Mouse (Mus musculus): ENCODE data around the gene Zfhx3.

The Zfhx3 gene

DNA sequence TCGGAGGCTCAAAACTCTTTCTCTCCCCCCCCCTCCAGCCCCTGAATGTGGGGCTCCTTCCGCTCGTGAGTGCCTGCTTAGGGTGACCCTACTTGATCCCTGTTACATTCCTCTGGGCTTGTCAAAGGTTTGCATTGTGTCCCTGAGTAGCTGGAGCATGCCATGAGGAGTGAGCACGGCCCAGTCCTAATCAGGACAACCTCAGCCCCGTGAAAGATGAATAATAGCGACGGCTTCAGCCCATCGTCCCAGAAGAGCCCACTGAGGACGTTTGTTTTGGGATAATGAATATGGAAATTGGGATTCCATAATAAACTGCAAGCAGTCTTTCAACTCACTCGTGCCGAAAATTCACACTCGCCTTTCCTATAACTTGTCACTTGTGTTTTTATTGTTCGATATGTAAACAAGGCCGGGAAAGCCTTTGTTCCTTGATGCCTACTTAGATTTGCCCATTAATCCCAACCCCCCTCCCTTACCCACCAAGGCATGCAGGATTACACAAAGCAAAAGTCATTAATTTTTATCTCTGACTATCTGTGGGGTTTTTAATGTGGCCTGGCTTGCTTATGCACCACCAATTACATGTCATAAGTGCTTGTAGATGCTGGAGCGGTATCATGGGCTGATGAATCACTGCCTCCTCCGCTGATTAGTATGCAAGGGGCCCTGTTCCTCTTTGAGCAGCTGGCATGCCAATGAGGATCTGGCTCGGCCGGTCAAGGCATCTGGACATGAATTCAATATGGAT is 512.3 kb downstream of the Zfhx3 start:
- peak; percentile 51 for DNase-seq (ENCODE audit: low spot score)

DNA sequence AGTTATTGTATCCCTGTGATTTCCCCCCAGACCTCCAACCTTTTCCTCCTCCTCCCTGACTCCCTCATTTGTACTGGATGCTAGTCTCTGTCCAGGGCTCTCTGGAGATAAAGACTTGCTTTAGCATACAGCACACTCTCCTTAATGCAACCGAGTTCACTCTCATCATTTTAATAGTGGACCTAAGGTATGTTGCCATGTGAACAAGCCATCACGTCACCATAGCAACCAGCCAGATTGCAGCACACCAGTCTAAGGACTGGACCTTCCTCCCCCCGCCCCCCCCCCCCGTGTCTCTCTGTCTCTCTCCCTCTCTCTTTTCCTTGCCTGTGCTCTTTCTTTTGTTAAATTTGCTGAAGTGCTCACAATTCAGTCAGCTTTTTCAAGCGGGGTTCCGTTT is 524.2 kb downstream of the Zfhx3 start:
- DNase-seq (ENCODE audit: low spot score): no peak

DNA sequence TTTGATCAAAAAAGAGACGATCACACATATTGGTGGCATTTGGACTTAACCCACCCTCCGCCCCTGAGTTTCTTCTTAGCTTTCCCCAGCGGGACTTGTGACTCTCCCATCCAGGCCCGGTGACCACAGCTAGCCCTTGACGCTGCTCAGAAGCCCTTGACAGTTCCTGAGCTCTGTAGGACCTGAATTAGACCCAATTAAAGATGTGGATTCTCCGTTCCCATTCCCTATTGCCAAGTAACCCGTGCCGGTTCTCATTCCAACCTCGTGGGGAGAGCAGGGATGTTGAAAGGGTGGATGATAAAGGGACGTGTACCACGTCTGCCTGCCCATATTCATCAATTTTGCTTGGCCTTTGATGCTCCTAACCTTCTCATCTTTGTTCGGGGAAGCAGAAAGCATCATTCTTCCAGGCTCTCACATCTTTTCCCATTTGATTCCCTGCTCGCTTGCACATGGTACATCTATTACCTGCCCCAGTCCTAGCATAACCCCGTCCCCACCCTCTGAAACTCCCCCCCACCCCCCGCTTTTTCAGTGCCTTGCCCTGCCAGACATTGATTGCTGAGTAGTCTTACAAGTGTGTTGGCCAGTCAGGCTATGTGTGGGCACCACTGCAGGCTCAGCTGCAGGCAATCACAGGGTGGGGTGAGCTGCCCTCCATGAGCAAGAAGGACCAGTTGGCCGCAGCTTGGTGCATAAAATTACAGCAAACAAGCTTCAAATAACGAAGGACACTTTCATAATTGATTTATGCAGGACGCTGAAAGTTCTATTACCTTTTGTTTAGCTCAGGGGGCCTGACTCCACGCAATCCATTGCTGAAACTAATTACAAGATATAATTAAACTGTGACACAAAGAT is 525.0 kb downstream of the Zfhx3 start:
- DNase-seq (ENCODE audit: low spot score): no peak

DNA sequence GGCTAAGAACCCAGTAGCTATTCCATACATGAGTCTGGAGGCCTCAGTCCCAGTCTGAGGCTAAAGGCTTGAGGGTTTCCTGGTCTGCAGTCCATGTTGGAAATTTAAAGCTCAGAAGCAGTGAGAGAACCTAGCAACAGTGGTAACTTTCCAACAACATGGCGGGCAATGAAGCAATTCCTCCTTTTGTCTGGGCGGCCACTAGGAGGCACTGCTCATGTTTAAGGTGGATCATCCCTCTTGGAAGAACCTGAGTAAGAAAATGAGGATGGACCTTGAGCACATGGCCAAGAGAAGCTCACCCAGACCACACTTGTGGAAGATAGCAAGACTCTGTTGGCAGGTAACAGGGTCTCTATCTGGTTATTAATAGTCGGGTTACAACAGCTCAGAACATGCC is 527.8 kb downstream of the Zfhx3 start:
- DNase-seq (ENCODE audit: low spot score): no peak

DNA sequence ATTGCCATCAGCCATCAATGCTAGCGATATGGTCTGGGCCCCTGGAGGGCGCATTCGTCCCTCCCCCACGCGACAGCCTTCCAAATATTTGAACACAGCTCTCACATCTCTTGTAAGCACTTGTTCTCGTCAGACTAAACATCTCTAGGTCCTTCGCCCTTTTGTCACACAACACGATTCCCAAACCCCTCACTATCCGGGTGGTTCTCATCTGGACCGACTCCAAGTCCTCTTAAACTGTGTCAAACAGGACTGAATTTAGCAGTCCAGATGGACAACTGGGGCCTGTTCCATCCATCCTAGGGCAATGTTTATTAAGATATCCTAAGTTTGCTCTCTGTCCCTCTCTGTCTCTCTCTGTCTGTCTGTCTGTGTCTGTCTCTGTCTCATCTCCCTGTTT is 532.1 kb downstream of the Zfhx3 start:
- no peak for DNase-seq (ENCODE audit: low spot score)

DNA sequence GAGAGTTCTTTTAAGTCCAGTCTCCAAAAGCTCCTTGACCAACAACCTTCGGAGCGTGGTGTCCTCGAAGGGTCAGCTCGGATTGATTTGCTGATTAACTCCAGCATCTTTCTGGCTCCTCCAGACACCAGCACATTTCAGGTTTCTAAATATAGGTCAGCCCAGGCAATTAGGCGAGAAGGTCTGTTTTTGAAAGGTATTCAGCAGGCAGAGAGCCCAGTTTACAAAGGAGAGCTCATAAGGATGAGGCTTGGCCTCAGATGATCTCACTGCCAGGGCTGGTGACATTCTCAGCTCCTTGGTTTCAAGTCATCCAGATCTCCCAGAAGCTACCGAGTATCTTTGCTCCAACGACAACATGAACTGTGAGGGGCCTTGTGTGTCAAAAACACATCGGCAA is 535.7 kb downstream of the Zfhx3 start:
- no peak for DNase-seq (ENCODE audit: low spot score)

DNA sequence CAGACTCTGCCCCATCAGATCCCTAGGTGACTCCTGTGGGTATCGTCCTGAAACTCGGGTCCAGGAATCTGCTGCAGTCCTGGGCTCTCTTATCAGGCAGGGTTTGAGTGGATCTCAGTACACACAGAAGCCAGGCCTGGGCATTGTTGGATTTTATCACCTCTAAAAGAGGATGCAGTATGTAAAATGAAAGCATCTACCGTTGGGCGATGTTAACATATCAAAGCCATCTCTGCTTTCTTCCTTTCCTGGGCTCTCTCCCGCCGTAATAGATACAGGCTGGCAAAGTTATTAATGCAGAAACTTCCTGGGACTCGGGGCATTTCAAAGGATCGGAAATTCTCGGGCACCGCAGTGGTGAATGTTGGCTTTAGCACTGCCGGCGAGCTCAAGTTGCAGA is 537.7 kb downstream of the Zfhx3 start:
- DNase-seq (ENCODE audit: low spot score): no peak

DNA sequence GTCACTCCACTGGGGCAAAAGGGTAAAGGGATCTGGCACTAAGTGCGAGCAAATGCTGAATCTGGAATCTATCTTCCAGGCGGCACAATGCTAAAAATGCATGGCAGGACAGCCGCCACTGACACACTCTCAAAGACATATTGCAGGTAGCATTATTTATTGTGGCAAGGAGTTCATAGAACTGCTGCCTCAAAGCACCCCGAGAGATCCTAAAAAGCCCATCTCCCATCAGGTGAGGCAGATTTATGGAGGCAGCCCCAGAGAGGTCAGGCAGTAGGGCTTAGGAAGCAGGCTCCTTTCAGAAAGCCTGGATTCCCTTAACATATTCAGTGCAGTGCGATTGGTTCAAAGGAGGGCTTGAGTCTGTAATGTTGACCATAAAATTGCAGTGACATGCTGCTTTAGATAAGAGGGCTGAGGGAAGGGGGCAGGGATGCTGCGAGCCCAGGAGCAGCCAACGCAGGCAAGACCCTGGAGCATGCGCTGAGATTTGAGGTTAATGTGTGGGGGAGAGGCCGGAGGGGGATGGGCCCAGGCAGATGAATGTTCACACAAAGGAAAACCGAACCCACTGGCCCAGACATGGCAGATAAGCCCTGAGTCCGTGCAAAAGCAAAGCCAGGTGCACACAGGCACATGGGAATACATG is 538.8 kb downstream of the Zfhx3 start:
- peak; percentile 80 for DNase-seq (ENCODE audit: low spot score)

DNA sequence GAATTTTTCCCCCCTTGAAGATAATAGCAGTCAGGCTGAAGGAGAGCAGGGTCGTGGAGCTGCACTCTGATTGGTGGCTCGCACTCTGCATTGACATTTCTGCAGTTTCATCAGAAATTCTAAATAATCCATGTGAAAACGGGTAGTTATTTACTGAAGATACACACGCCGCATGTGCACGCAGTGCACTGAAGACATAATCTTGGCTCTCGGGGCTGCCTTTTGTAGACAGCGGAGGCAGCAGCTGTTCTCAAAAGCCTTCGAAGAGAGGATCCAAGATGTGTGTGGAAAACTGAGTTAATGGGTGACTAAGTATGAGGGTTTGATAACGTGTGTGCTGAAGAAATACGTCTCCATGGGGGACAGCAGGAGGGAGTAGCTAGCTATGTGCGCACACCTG is 553.7 kb downstream of the Zfhx3 start:
- DNase-seq (ENCODE audit: low spot score): no peak

DNA sequence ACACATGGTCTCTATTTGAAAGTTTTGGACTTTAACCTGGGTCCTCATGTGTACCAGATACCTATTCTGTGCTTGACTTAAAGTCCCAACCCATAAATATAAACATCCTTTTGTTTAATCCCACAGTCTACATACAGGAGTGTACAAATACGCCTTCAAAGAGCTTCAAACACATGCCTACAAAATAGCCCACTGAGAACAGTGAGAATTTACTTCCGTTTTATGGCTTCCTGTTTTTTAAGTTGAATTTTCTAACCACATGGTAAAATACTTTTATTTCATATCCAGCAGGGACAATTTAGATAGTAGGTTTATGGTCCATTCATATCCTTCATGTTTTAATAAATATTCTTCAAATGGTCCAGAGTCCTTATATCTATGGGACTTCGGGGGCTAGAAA is 564.3 kb downstream of the Zfhx3 start:
- DNase-seq (ENCODE audit: low spot score): no peak

DNA sequence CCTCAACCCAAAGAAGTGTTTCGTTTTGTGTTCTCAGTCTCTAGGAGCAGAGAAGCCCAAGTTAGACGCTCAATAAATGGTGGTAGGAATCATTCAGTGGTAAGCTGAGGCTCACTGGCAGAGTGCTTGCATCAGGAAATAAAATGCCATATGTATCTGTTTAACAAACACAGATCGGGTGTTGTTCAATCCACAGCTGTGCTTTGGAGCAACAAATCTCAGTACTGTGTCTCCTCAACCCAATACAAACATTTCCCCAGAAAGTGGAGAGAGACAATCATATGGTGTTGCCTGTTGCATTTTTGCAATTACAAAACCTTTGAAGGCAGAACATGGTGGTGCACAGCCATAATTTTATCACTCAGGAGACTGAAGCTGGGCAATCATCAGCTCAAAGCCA is 565.3 kb downstream of the Zfhx3 start:
- DNase-seq (ENCODE audit: low spot score): no peak

DNA sequence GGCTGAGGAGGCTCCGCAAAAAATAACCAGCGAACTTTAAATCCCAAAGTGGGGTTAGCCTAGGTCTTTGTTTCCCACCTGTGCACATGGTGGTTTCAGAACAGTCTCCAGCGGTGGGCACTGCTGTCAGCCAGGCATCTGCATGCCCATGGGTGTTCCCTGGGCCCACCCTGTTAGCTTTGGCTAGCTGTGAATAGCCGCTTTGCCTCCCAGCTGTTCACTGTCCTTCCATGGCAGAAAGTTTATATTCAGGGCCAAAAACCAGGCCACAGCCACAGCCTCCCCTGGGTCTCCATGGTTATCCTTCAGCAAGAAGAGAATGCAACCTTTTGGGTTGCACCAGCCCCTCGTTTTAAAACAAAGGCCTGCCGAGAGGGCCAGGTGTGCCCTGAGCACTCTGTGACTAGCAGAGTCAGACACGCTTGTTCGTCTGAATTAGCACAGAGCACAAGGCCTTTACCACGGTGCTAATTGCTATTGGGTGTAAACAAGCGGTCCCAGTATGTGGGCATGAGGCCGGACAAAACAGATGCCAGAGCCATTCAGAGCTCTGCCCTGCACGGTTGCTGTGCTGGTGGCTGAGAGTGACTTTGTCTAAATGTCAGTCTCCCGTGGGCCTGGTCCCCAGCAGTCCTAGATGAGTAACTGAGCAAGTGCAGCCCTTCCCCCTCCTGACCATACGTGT is 568.3 kb downstream of the Zfhx3 start:
- DNase-seq (ENCODE audit: low spot score): peak; percentile 53

DNA sequence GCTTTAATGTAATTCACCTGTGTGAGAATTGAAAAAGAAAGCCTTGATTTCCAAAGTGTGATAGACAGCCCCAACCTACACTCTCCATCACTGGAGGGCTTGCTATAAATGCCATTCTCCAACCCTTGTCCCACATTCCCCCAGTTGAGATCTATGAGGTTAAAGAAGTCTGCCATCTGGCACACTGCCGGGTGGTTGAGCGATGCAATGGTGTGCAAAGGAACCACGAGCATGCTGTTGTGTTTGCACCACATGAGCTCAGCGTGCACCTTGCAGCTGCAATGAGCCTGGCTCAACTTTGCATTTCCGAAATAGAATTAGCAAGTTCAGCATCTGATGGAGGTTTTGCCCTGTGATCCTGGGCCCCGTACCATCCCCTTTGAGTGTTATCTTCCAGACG is 575.7 kb downstream of the Zfhx3 start:
- no peak for DNase-seq (ENCODE audit: low spot score)

DNA sequence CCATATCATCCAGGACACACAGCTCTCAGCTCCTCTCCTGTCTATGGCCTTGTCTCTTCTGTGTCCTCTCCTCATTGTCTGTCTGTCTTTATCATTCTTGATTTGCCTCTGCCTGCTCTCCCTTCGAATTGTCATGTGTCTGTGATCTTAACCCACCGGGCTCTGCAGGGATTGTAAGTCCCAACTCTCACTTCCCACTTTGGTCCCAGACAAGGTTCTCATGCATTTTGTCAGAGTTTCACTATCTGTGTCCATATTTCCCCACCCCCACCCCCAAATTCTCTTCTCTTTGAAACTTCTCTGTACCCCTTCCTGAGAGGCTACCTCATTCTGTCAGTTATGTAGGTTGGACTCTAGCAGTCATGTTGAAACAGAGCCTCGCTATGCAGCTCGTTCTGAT is 579.6 kb downstream of the Zfhx3 start:
- DNase-seq (ENCODE audit: low spot score): no peak

DNA sequence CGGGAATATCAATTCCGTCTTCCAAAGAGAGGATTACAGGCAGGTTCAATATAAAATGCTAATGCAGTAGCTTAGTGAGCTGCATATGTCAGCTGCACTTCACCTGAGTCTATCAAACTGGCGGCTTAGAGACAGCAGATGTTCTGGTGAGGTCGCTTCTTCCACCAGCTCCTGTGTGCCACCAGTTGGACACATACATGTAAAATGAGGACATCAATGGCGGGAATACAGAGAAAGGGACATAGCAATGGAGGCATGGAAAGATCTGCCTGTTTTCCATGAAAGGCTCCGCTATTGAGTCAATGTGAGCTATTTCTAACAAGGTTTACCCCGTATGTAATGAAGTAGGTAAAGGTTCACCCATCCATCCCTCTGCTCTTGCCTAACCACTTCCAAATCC is 587.0 kb downstream of the Zfhx3 start:
- DNase-seq (ENCODE audit: low spot score): no peak

DNA sequence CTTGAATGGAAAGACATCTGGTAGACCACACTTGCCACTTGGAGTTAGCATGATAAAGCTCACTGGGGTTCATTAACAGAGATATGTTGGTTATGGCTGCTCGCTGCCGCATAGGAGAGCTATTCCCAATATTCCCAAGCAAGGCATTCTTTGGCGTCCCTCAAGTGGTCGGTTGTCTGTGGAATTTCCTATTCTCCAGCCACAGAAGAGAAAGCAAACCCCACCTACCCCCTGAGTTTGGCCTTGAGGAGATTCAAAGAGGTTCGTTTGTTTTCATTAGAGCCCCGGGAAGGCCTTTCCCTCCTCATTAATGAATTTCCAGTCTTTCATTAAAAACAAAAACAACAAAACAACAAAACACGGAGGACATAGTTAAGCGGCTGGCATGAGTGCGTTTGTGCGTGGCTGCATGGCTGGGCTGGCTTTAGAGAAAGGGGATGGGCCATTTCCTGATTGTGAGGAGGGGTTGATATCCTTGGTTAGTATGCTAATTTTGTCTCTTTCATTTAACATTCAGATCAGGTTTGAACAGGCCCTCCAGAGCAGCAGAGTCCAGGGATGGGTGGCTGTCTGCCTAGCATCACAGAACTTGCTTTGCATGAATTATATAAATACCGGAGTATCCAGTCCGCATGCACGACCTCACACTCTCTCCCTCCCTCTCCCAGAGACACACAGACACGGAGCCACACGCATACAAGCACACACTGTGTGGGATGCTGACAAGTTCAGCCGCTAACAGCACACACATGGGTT is 592.9 kb downstream of the Zfhx3 start:
- no peak for DNase-seq (ENCODE audit: low spot score)

DNA sequence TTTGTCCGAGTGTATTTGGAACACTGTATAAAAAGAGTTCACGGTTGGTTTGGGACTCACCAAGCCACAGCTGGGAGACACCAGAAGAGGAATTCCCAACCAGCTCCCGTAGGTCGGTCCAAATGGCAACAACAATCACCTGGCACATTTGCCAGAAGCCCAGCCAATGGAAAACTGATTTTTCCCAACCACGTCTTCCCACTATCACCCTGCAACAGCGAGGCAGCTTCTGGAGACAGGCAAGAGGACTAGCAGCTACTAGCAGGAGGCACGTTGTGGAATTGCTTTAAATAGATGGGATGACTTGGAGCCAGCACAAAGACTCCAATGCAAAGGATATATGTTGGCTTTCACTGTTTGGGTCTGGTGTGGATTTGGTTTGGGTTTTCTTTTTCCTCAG is 593.7 kb downstream of the Zfhx3 start:
- no peak for DNase-seq (ENCODE audit: low spot score)

DNA sequence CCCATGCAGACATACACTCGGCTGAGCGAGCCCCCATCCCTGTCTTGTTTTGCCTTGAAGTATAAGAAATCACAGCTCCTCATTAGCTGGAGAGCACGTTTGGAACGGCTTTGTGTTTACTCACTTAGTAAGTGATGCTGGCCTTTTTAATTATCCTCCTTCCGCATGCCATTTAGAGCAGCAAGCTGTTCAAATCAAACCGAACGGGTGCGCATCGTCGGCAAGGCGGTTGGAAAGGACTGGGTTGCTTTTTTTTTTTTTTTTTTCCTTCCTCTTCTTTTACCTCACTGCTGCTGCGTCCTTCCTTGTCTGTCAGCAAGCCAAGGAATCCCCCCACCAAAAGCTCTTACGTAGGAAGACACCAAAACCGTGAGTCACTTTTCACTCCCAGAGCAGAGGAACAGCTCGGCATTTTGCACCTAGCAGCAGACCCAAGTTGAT is 594.5 kb downstream of the Zfhx3 start:
- no peak for DNase-seq (ENCODE audit: low spot score)

DNA sequence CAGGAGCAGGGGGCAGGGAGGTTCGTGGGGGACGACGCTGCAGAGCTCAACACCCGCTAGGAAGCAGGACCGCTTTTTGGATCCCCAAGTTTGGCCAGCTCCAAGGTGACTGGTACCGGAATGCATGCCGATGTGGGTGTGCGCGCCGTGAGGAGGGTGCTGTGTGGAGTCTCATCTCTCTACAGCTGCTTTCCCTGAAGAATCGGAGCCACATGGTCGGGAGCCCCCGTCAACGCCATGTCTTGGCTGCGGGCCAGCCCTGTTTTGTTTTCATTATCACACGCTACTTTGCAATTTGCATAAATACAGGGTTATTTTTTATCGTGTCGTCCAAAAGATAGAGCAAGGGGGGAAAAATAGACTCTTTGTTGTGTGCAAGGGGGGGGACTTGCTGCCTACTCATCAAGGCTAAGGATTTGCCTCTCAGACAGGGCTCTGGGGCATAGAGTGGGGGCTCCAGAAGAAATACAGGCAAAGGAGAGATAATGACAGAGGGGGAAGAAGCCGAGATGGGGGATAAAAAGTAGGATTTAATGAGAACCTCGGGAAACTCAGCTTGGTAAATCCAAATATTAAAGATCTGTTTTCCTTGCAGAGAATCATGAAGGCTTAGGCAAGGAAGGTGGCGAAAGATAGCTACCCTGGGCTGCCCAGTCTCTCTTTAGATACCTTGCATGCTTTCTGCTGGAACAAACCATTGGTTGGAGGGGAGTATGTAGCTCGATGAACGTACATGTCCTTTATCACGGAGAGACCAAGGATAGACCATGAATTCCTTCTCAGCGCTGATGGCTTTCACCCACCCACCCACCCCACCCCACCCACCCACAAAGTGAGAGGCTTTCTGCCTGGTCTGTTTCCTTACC is 595.5 kb downstream of the Zfhx3 start:
- no peak for DNase-seq (ENCODE audit: low spot score)

DNA sequence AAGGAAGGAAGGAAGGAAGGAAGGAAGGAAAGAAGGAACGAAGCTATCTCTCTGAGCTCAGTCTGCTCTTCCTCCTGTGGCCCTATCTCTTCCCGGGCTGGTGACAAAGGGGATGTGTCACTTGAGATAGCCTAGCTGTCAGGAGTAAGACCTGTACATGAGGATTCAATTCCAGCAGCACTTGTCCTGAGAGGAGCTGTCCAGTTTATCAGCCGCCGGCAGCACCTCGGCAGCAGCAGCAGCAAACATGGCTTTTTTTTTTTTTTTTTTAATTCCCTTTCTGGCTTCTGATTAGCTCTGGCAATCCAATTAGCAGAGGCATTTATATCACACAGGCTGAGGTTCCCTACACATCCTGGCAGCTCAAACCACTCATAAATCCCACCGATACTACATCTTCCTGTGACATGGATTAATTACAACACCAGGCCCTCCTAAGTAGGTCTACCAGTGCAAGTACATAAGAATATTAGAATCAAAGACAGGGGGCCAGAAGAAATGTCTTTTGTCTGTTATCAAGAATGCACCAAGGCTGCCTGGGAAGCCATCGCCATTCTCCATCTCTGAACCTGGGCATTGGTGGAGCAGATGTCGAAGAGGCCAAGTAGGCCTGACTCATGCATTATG is 596.6 kb downstream of the Zfhx3 start:
- DNase-seq (ENCODE audit: low spot score): peak; percentile 14

Measured in embryo, embryonic 10 days (tissue).